Mouse (Mus musculus) lung, adult 18-20 months (tissue): Measurements from ENCODE around the gene Flywch1.

Experiments used
- DNase-seq, 2 experiments: peaks; one replicate each; pipeline ENCODE4 v3.0.0; 2022; ENCODE audit warnings: mixed read lengths in 2 of 2

Gene Flywch1

DNA sequence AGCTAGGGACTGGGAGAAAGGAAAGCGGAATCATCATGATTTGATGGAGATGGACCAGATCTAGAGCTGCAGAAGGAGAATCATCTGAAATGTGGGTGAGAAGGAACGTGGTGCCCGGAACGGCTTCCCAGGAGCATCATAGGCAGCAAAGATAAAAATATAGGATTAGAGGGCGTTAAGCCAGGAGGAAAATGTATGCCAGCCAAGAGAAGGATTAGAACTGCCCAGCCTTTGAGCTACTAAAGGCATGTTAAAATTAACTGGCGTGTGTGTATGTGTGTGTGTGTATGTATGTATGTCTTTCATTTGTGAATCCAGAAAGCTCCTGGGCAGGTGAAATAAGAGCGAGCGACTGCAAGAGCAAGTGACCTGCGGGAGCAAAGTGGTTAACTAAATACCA is 68.1 kb downstream of the Flywch1 start:
- no peak for DNase-seq
